Mouse (Mus musculus): Measurements from ENCODE around the gene Kcnh4. TPM values are rescaled to one million over a fixed set of nuclear protein-coding genes. Genes with fewer than 3 reads are reported as not detected.

Gene Kcnh4
- polyA plus RNA-seq, 1 experiment from 2014 or later, result 9.8 TPM

DNA sequence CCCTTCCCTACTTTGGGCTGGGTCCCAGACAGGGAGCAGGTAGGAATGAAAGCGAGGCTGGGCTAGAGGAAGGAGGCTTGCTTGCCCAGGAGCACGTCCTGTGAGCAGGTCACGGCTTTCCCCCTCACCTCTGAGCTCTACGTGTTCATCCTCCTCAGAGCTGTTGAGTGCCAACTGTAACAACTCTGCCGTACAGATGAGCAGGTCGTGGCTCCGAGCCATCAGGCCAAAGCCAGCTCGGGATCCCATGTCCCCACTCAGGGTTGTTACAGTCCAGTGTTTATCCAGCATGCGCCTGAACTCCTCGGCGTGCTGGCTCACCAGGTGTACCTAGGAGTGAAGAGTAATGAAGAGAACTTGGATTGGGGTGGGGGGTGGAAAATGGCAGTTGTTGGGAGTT lies 56.4 kb downstream of the Kcnh4 start:
- ATAC-seq (ENCODE audit: low FRiP score, low TSS enrichment) (no peak), DNase-seq (no peak)
- H3K27me3 ChIP-seq (ENCODE audit: control insufficient read depth, insufficient read depth, low read length), result no peaks in the 10 kb centered on the region
- peaks cover 36% of the 10 kb centered on the region for H3K36me3 ChIP-seq (ENCODE audit: control insufficient read depth, insufficient read depth, low read length)
- H3K9me3 ChIP-seq (ENCODE audit: control insufficient read depth, low read length), result no peaks in the 10 kb centered on the region
- H3K4me1 ChIP-seq (ENCODE audit: control insufficient read depth, insufficient read depth, low read length), result no peaks in the 10 kb centered on the region
- H3K27ac ChIP-seq (replicated peaks; ENCODE audit: low read depth, low read length), result no peak overlapping the region
- H3K4me3 ChIP-seq (replicated peaks; ENCODE audit: low read depth, low read length), result no peak overlapping the region
- no peak overlapping the region for H3K4me2 ChIP-seq (ENCODE audit: low read length)
- 74% methylated on average over 11 of the region's 11 CpGs for WGBS
- H3K9ac ChIP-seq (replicated peaks; ENCODE audit: low read length), result no peak overlapping the region

GRCm38 (mm10) chr11:100702906-100703305 lies 56.8 kb downstream of the Kcnh4 start:
- 45% methylated on average over 7 of the region's 7 CpGs for WGBS
- H3K4me2 ChIP-seq (ENCODE audit: low read length), result peak overlapping the region; percentile 23; the same call in 1 of the 2 replicates
- ATAC-seq (ENCODE audit: low FRiP score, low TSS enrichment) (no peak), DNase-seq (no peak)
- no peaks in the 10 kb centered on the region for H3K27me3 ChIP-seq (ENCODE audit: control insufficient read depth, insufficient read depth, low read length)
- no peak overlapping the region for H3K4me3 ChIP-seq (replicated peaks; ENCODE audit: low read depth, low read length)
- H3K27ac ChIP-seq (replicated peaks; ENCODE audit: low read depth, low read length), result no peak overlapping the region
- peaks cover 31% of the 10 kb centered on the region for H3K36me3 ChIP-seq (ENCODE audit: control insufficient read depth, insufficient read depth, low read length)
- H3K9ac ChIP-seq (replicated peaks; ENCODE audit: low read length), result no peak overlapping the region
- H3K4me1 ChIP-seq (ENCODE audit: control insufficient read depth, insufficient read depth, low read length), result no peaks in the 10 kb centered on the region
- H3K9me3 ChIP-seq (ENCODE audit: control insufficient read depth, low read length), result no peaks in the 10 kb centered on the region

GRCm38 (mm10) chr11:100702081-100702851 lies 57.5 kb downstream of the Kcnh4 start:
- no peak for ATAC-seq (ENCODE audit: low FRiP score, low TSS enrichment)
- Histone ChIP-seq H3K4me1 (ENCODE audit: control insufficient read depth, insufficient read depth, low read length) (no peaks in the 10 kb centered on the region), H3K4me3 (replicated peaks; ENCODE audit: low read depth, low read length) (no peak overlapping the region), H3K9ac (replicated peaks; ENCODE audit: low read length) (no peak overlapping the region), H3K27ac (replicated peaks; ENCODE audit: low read depth, low read length) (no peak overlapping the region), H3K27me3 (ENCODE audit: control insufficient read depth, insufficient read depth, low read length) (no peaks in the 10 kb centered on the region), H3K4me2 (ENCODE audit: low read length) (peak overlapping the region; percentile 23; the same call in 1 of the 2 replicates), H3K9me3 (ENCODE audit: control insufficient read depth, low read length) (no peaks in the 10 kb centered on the region), H3K36me3 (ENCODE audit: control insufficient read depth, insufficient read depth, low read length) (peaks cover 25% of the 10 kb centered on the region)
- 36% methylated on average over 19 of the region's 19 CpGs for WGBS
- peak; percentile 93 for DNase-seq

DNA sequence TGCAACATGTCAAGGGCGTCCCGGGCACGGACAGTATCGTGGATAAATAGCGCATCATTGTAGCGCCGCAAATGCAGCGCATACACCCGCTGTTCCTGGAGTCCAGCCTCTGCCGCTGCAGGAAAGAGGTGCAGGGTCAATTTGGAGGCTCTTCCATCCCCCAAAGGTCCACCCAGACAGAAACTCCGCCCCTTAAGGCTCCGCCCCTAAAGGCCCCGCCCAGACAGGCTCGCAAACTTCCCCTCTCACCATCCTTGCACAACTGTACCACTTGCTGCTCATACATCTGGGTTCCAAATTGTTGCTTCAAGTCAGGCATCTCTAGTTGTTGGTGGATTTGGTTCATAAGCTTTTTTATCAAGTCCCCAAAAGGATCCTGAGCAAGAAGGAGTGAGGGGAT lies 58.4 kb downstream of the Kcnh4 start:
- ATAC-seq (ENCODE audit: low FRiP score, low TSS enrichment), result no peak
- no peak for DNase-seq
- H3K9me3 ChIP-seq (ENCODE audit: control insufficient read depth, low read length), result no peaks in the 10 kb centered on the region
- H3K4me3 ChIP-seq (replicated peaks; ENCODE audit: low read depth, low read length), result no peak overlapping the region
- no peak overlapping the region for H3K9ac ChIP-seq (replicated peaks; ENCODE audit: low read length)
- no peak overlapping the region for H3K27ac ChIP-seq (replicated peaks; ENCODE audit: low read depth, low read length)
- H3K36me3 ChIP-seq (ENCODE audit: control insufficient read depth, insufficient read depth, low read length), result peaks cover 17% of the 10 kb centered on the region
- peak overlapping the region; percentile 11 for H3K4me2 ChIP-seq (ENCODE audit: low read length)
- WGBS, result 3% methylated on average over 14 of the region's 14 CpGs
- H3K4me1 ChIP-seq (ENCODE audit: control insufficient read depth, insufficient read depth, low read length), result no peaks in the 10 kb centered on the region
- H3K27me3 ChIP-seq (ENCODE audit: control insufficient read depth, insufficient read depth, low read length), result no peaks in the 10 kb centered on the region

DNA sequence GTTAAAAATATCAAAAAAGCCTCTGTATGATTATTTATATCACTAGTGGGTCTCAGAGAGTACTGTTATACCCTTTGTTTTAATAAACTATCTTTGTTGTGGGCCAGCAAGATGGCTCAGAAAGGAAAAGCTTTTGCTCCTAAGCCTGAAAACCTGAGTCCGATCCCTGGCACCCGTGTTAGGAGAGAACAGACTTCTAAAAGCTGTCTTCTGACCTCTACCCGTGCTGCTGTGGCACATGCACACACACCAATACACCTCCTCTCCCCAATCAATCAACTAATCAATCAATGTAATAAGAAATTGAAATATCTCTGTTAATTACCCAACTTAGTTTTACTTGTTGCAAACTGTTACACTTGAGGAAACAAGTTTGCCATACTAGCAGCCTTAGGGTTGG lies 59.0 kb downstream of the Kcnh4 start:
- Histone ChIP-seq H3K36me3 (ENCODE audit: control insufficient read depth, insufficient read depth, low read length) (peaks cover 11% of the 10 kb centered on the region), H3K4me3 (replicated peaks; ENCODE audit: low read depth, low read length) (no peak overlapping the region), H3K9me3 (ENCODE audit: control insufficient read depth, low read length) (no peaks in the 10 kb centered on the region), H3K27ac (replicated peaks; ENCODE audit: low read depth, low read length) (no peak overlapping the region), H3K9ac (replicated peaks; ENCODE audit: low read length) (no peak overlapping the region), H3K27me3 (ENCODE audit: control insufficient read depth, insufficient read depth, low read length) (no peaks in the 10 kb centered on the region), H3K4me1 (ENCODE audit: control insufficient read depth, insufficient read depth, low read length) (no peaks in the 10 kb centered on the region), H3K4me2 (ENCODE audit: low read length) (no peak overlapping the region)
- 81% methylated on average over 3 of the region's 3 CpGs for WGBS
- no peak for DNase-seq
- ATAC-seq (ENCODE audit: low FRiP score, low TSS enrichment), result no peak

DNA sequence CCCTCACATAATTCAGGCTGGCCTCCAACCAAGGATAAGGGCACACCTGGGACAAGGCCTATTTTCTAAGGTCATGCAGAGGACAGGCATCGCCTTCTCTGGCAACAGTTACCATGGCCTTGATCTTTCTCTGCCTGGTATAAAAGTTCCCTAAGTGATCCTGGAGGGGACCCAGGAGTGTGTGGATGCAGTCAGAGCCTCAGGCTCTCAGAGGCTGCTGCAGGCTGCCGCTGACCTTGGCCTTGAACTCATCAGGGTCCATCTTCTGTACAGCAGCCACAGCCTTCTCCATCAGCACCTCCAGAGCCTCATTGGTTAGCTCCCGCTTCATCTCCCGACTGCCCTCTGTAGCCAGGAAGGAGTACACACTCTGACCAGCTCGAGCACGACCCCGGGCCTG lies 61.8 kb downstream of the Kcnh4 start:
- H3K27me3 ChIP-seq (ENCODE audit: control insufficient read depth, insufficient read depth, low read length), result no peaks in the 10 kb centered on the region
- H3K4me1 ChIP-seq (ENCODE audit: control insufficient read depth, insufficient read depth, low read length), result no peaks in the 10 kb centered on the region
- H3K9ac ChIP-seq (replicated peaks; ENCODE audit: low read length), result no peak overlapping the region
- no peak overlapping the region for H3K4me3 ChIP-seq (replicated peaks; ENCODE audit: low read depth, low read length)
- no peaks in the 10 kb centered on the region for H3K9me3 ChIP-seq (ENCODE audit: control insufficient read depth, low read length)
- WGBS, result 71% methylated on average over 7 of the region's 7 CpGs
- no peak for DNase-seq
- H3K36me3 ChIP-seq (ENCODE audit: control insufficient read depth, insufficient read depth, low read length), result no peaks in the 10 kb centered on the region
- no peak overlapping the region for H3K4me2 ChIP-seq (ENCODE audit: low read length)
- H3K27ac ChIP-seq (replicated peaks; ENCODE audit: low read depth, low read length), result no peak overlapping the region
- ATAC-seq (ENCODE audit: low FRiP score, low TSS enrichment), result no peak

- Histone ChIP-seq H3K36me3 (ENCODE audit: control insufficient read depth, insufficient read depth, low read length) (no peaks in the 10 kb centered on the region), H3K27me3 (ENCODE audit: control insufficient read depth, insufficient read depth, low read length) (0 out of 2 replicates have a peak, but pooled peaks cover 6% of the 10 kb centered on the region), H3K4me1 (ENCODE audit: control insufficient read depth, insufficient read depth, low read length) (no peaks in the 10 kb centered on the region), H3K27ac (replicated peaks; ENCODE audit: low read depth, low read length) (no peak overlapping the region), H3K9me3 (ENCODE audit: control insufficient read depth, low read length) (no peaks in the 10 kb centered on the region), H3K4me2 (ENCODE audit: low read length) (no peak overlapping the region), H3K9ac (replicated peaks; ENCODE audit: low read length) (no peak overlapping the region), H3K4me3 (replicated peaks; ENCODE audit: low read depth, low read length) (no peak overlapping the region)
- DNase-seq (peak; percentile 73), ATAC-seq (ENCODE audit: low FRiP score, low TSS enrichment) (peak; percentile 53; the same call in 1 of the 2 replicates)
- 39% methylated on average over 5 of the region's 5 CpGs for WGBS
Observed at GRCm38 (mm10) chr11:100694926-100695325, 64.8 kb downstream of the Kcnh4 start.

- DNase-seq (no peak), ATAC-seq (ENCODE audit: low FRiP score, low TSS enrichment) (no peak)
- no peaks in the 10 kb centered on the region for H3K4me1 ChIP-seq (ENCODE audit: control insufficient read depth, insufficient read depth, low read length)
- H3K9ac ChIP-seq (replicated peaks; ENCODE audit: low read length), result no peak overlapping the region
- H3K27ac ChIP-seq (replicated peaks; ENCODE audit: low read depth, low read length), result no peak overlapping the region
- H3K4me2 ChIP-seq (ENCODE audit: low read length), result no peak overlapping the region
- H3K27me3 ChIP-seq (ENCODE audit: control insufficient read depth, insufficient read depth, low read length), result 0 out of 2 replicates have a peak, but pooled peaks cover 6% of the 10 kb centered on the region
- no peaks in the 10 kb centered on the region for H3K36me3 ChIP-seq (ENCODE audit: control insufficient read depth, insufficient read depth, low read length)
- no peaks in the 10 kb centered on the region for H3K9me3 ChIP-seq (ENCODE audit: control insufficient read depth, low read length)
- WGBS, result 21% methylated on average over 5 of the region's 5 CpGs
- H3K4me3 ChIP-seq (replicated peaks; ENCODE audit: low read depth, low read length), result no peak overlapping the region
Observed at GRCm38 (mm10) chr11:100693154-100693553, 66.6 kb downstream of the Kcnh4 start.

- DNase-seq (peak; percentile 11), ATAC-seq (ENCODE audit: low FRiP score, low TSS enrichment) (no peak)
- Histone ChIP-seq H3K27ac (replicated peaks; ENCODE audit: low read depth, low read length) (no peak within 1 kb of the TSS), H3K9me3 (ENCODE audit: control insufficient read depth, low read length) (no peaks in the 10 kb centered on the region), H3K4me3 (replicated peaks; ENCODE audit: low read depth, low read length) (peak within 1 kb of the TSS; percentile 20), H3K27me3 (ENCODE audit: control insufficient read depth, insufficient read depth, low read length) (0 out of 2 replicates have a peak, but pooled peaks cover 6% of the 10 kb centered on the region), H3K36me3 (ENCODE audit: control insufficient read depth, insufficient read depth, low read length) (no peaks in the 10 kb centered on the region), H3K9ac (replicated peaks; ENCODE audit: low read length) (no peak within 1 kb of the TSS; the same call in 1 of the 2 replicates), H3K4me1 (ENCODE audit: control insufficient read depth, insufficient read depth, low read length) (no peaks in the 10 kb centered on the region), H3K4me2 (ENCODE audit: low read length) (peak within 1 kb of the TSS; percentile 49)
- WGBS, result 2% methylated on average over 23 of the region's 23 CpGs
Observed at GRCm38 (mm10) chr11:100692164-100692616, 67.6 kb downstream of the Kcnh4 start, which contains the start of gene Zfp385c. TSS of gene Zfp385c (minus strand) at chr11:100692455.

All from midbrain, embryonic 14.5 days (tissue).